Mouse (Mus musculus) stomach, postnatal 0 days (tissue): ENCODE measurements around the gene Pde10a. TPM values are rescaled to one million over a fixed set of nuclear protein-coding genes. Genes with fewer than 3 reads are reported as not detected.

Source experiments
- ATAC-seq: fragments of 200-750 bp; cut with Nextera tagmentation; 2 replicates; pipeline ENCODE4 v1.8.0; 2017; ENCODE audit not compliant: low FRiP score, low TSS enrichment
- DNase-seq: peaks from one replicate; pipeline ENCODE4 v3.0.0-alpha.2; 2016; ENCODE audit warnings: low spot score
- H3K27ac ChIP-seq: fragments of 300-500 bp; sonication (generic); replicated peaks from 2 replicates; pipeline ENCODE4 v1.5.1; 2014; ENCODE audit warnings: mild to moderate bottlenecking, control low read depth
- H3K27me3 ChIP-seq: fragments of 300-500 bp; sonication (generic); 2 replicates; pipeline ENCODE4 v1.6.1; 2014; ENCODE audit warnings: low read length; ENCODE audit not compliant: control insufficient read depth, insufficient read depth
- H3K36me3 ChIP-seq: fragments of 300-500 bp; sonication (generic); 2 replicates; pipeline ENCODE4 v1.6.1; 2014; ENCODE audit warnings: low read length, mixed read lengths; ENCODE audit not compliant: control insufficient read depth, insufficient read depth
- H3K4me1 ChIP-seq: fragments of 300-500 bp; sonication (generic); replicated peaks from 2 replicates; pipeline ENCODE4 v1.6.1; 2014; ENCODE audit warnings: antibody characterized with exemption; ENCODE audit not compliant: control insufficient read depth, insufficient read depth
- H3K4me2 ChIP-seq: fragments of 300-500 bp; sonication (generic); replicated peaks from 2 replicates; pipeline ENCODE4 v1.6.1; 2014; ENCODE audit warnings: low read depth, mild to moderate bottlenecking, control low read depth, moderate library complexity
- H3K4me3 ChIP-seq: fragments of 300-500 bp; sonication (generic); 2 replicates; pipeline ENCODE4 v1.5.1; 2014; ENCODE audit warnings: low read depth, low read length, control low read depth
- H3K9ac ChIP-seq: fragments of 300-500 bp; sonication (generic); 2 replicates; pipeline ENCODE4 v1.6.1; 2014; ENCODE audit warnings: mild to moderate bottlenecking, low read length, control low read depth, mixed read lengths
- H3K9me3 ChIP-seq: fragments of 300-500 bp; sonication (generic); 2 replicates; pipeline ENCODE4 v1.6.1; 2016; ENCODE audit warnings: low read length; ENCODE audit not compliant: control insufficient read depth
- CTCF ChIP-seq: IDR thresholded peaks from 2 replicates; pipeline ENCODE4 v1.5.1; 2016; ENCODE audit warnings: antibody characterized with exemption, low read depth, mild to moderate bottlenecking, moderate library complexity
- EP300 ChIP-seq: optimal IDR thresholded peaks from 2 replicates; pipeline ENCODE3; 2016; ENCODE audit warnings: antibody characterized with exemption
- WGBS: fragments of 180-500 bp; shearing (Covaris S2); extraction: QIAGEN DNeasy Blood & Tissue Kit; methylation state at CpG from one replicate; pipeline ENCODE4 v1.1.7; 2014; 5-methylcytosine and 5-hydroxymethylcytosine counted together
- polyA plus RNA-seq: library from polyadenylated mRNA; unstranded; fragments of >200 nt; fragmentation: Nextera tagmentation; extraction: Ambion mirVana; gene quantifications from 2 replicates; pipeline ENCODE4 v1.2.1, GENCODE M21; 2015

The Pde10a gene
- polyA plus RNA-seq, 1 experiment from 2014 or later: 0.69 TPM

GRCm38 (mm10) chr17:8781040-8781439 lies 255.9 kb downstream of the Pde10a start:
- 78% methylated on average over 2 of the region's 2 CpGs for WGBS
- DNase-seq: no peak
- TF ChIP-seq EP300 (no peak), CTCF (no peak)
- ATAC-seq: no peak
- Histone ChIP-seq H3K27ac (no peak overlapping the region), H3K4me1 (no peaks in the 10 kb centered on the region), H3K9me3 (no peaks in the 10 kb centered on the region), H3K9ac (no peak overlapping the region), H3K27me3 (no peaks in the 10 kb centered on the region), H3K36me3 (no peaks in the 10 kb centered on the region), H3K4me3 (no peak overlapping the region), H3K4me2 (no peak overlapping the region)

GRCm38 (mm10) chr17:8781576-8781975 lies 256.4 kb downstream of the Pde10a start:
- no peak overlapping the region for H3K4me3 ChIP-seq
- no peaks in the 10 kb centered on the region for H3K36me3 ChIP-seq
- no peak for ATAC-seq
- no peak overlapping the region for H3K27ac ChIP-seq
- H3K9ac ChIP-seq: no peak overlapping the region
- H3K4me1 ChIP-seq: no peaks in the 10 kb centered on the region
- DNase-seq: no peak
- H3K27me3 ChIP-seq: no peaks in the 10 kb centered on the region
- WGBS: 67% methylated on average over 1 of the region's 1 CpGs
- no peak for TF ChIP-seq CTCF
- TF ChIP-seq EP300: no peak
- no peak overlapping the region for H3K4me2 ChIP-seq
- no peaks in the 10 kb centered on the region for H3K9me3 ChIP-seq

DNA sequence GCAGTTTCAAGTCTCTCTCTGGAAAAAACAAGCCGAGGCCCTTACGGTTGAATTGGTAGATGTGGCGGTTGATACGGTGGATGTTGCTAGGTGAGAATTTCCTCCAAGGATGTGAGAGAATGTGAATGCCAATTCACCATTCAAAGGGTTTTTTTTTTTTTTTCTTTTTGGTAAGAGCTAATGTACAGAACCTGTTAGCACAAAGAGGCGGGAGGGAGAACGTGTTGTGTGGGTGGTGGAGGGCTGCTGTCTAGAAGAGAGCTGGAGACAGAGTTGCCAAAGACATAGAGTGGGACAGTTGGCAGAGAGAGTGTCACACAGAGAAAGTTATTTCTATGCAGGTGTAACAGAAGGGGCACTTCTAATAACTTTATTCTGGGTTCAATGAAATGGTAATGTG lies 260.7 kb downstream of the Pde10a start:
- ATAC-seq: no peak
- Histone ChIP-seq H3K4me2 (no peak overlapping the region), H3K36me3 (no peaks in the 10 kb centered on the region), H3K4me1 (no peaks in the 10 kb centered on the region), H3K9ac (no peak overlapping the region), H3K27ac (no peak overlapping the region), H3K9me3 (no peaks in the 10 kb centered on the region), H3K4me3 (no peak overlapping the region), H3K27me3 (no peaks in the 10 kb centered on the region)
- TF ChIP-seq CTCF: no peak
- TF ChIP-seq EP300: no peak
- WGBS: 89% methylated on average over 6 of the region's 6 CpGs
- DNase-seq: no peak

GRCm38 (mm10) chr17:8786484-8786883 lies 261.3 kb downstream of the Pde10a start:
- H3K4me2 ChIP-seq: no peak overlapping the region
- no peaks in the 10 kb centered on the region for H3K9me3 ChIP-seq
- H3K36me3 ChIP-seq: no peaks in the 10 kb centered on the region
- no peak for DNase-seq
- whole genome bisulfite sequencing: 83% methylated on average over 4 of the region's 4 CpGs
- no peak overlapping the region for H3K9ac ChIP-seq
- no peaks in the 10 kb centered on the region for H3K4me1 ChIP-seq
- ATAC-seq: no peak
- TF ChIP-seq EP300 (no peak), CTCF (no peak)
- no peak overlapping the region for H3K4me3 ChIP-seq
- no peaks in the 10 kb centered on the region for H3K27me3 ChIP-seq
- no peak overlapping the region for H3K27ac ChIP-seq

DNA sequence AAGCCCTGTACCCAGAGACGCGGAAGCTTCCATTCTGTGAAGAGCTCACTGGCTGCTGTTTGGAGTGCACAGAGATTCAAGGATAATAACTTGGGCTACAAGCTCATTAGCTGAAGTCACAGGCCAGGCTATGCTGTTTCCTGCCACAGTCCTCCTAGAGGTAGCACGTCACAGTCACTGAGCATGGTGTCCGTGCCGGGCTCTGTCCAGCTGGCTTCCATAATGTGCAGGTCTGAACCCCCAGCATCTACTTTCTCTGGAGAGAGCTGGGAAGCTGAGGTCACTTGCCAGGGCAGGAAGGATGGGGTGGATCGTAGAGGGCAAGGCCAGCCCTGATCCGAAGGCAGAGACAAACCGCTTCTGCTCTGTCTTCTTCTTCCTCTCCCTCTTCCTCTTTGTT lies 262.6 kb downstream of the Pde10a start:
- H3K4me1 ChIP-seq: no peaks in the 10 kb centered on the region
- ATAC-seq: no peak
- no peak overlapping the region for H3K27ac ChIP-seq
- no peaks in the 10 kb centered on the region for H3K27me3 ChIP-seq
- H3K4me2 ChIP-seq: no peak overlapping the region
- WGBS: 67% methylated on average over 8 of the region's 8 CpGs
- no peaks in the 10 kb centered on the region for H3K9me3 ChIP-seq
- TF ChIP-seq EP300 (no peak), CTCF (no peak)
- no peak overlapping the region for H3K9ac ChIP-seq
- H3K4me3 ChIP-seq: no peak overlapping the region
- no peak for DNase-seq
- H3K36me3 ChIP-seq: no peaks in the 10 kb centered on the region

DNA sequence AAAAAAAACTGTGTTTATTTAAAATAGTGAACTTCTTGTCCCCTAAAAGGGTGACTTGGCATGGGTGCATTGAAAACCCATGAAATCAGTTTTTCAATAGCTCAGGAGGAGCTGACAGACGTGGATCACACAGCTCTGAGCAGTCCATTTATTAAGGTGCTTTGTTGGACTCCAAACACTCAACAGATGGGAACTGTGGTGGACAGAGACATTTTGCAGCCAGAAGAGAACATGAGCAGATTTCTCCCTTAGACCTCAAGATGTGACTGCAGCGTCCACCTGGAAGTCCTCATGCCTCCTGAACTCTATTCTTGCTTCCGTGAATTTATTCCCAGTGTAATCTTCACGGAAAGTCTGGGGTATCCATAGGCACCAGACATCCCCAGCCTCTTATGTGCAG lies 266.4 kb downstream of the Pde10a start:
- Histone ChIP-seq H3K27ac (no peak overlapping the region), H3K27me3 (no peaks in the 10 kb centered on the region), H3K9ac (no peak overlapping the region), H3K4me1 (no peaks in the 10 kb centered on the region), H3K9me3 (no peaks in the 10 kb centered on the region), H3K4me2 (no peak overlapping the region), H3K36me3 (no peaks in the 10 kb centered on the region), H3K4me3 (no peak overlapping the region)
- WGBS: 67% methylated on average over 4 of the region's 4 CpGs
- ATAC-seq: no peak
- TF ChIP-seq EP300: no peak
- no peak for DNase-seq
